Mouse (Mus musculus) CH12.LX (cell line): ENCODE results near the gene Sgip1. TPM values are rescaled to one million over a fixed set of nuclear protein-coding genes. Genes with fewer than 3 reads are reported as not detected.

Source experiments
- DNase-seq: peaks from one replicate; pipeline ENCODE4 v3.0.0-alpha.2; 2013; ENCODE audit errors: extremely low read depth
- H3K27ac ChIP-seq: 2 replicates; pipeline ENCODE4 v1.5.1; 2012; ENCODE audit warnings: low read depth, mild to moderate bottlenecking, control low read depth, moderate library complexity; ENCODE audit not compliant: insufficient read depth
- H3K27me3 ChIP-seq: replicated peaks from 2 replicates; pipeline ENCODE3; 2012; ENCODE audit warnings: inconsistent platforms
- H3K36me3 ChIP-seq, 2 experiments: replicated peaks in 1 of 2; 2 replicates each; pipeline versions ENCODE3 to v1.6.1; 2012; ENCODE audit warnings: inconsistent platforms in 1 of 2, low read length in 1 of 2, mild to moderate bottlenecking in 1 of 2, mixed read lengths in 1 of 2, moderate library complexity in 1 of 2; ENCODE audit not compliant: control insufficient read depth in 1 of 2, insufficient read depth in 1 of 2
- H3K4me1 ChIP-seq, 2 experiments: 2 replicates each; pipeline ENCODE4 v1.6.1; 2012; ENCODE audit warnings: inconsistent platforms in 1 of 2, moderate library complexity in 1 of 2; ENCODE audit not compliant: insufficient read depth in 2 of 2, control insufficient read depth in 1 of 2
- H3K4me2 ChIP-seq: 2 replicates; pipeline ENCODE4 v1.6.1; 2012; ENCODE audit warnings: low read depth, mild to moderate bottlenecking, control low read depth; ENCODE audit not compliant: poor library complexity, insufficient read depth, severe bottlenecking
- H3K4me3 ChIP-seq, 3 experiments: fragments of 150-350 bp in 1 of 3; sonication (generic) in 1 of 3; replicated peaks in 1 of 3; 2 replicates each; pipeline versions ENCODE3 to v1.5.1; 2011 to 2012; ENCODE audit warnings: low read depth in 2 of 3, low read length in 2 of 3, mild to moderate bottlenecking in 2 of 3, moderate library complexity in 2 of 3, control low read depth in 1 of 3, improper control_type of control experiment in 1 of 3, inconsistent platforms in 1 of 3, mixed read lengths in 1 of 3; ENCODE audit not compliant: poor library complexity in 1 of 3
- H3K79me2 ChIP-seq: replicated peaks from 2 replicates; pipeline ENCODE4 v1.6.1; 2012; ENCODE audit warnings: mild to moderate bottlenecking, moderate library complexity; ENCODE audit not compliant: control insufficient read depth, poor library complexity, insufficient read depth, severe bottlenecking; ENCODE audit errors: extremely low read depth
- H3K9ac ChIP-seq: 2 replicates; pipeline ENCODE4 v1.6.1; 2012; ENCODE audit warnings: low read depth, mild to moderate bottlenecking, control low read depth, moderate library complexity; ENCODE audit not compliant: insufficient read depth
- H3K9me3 ChIP-seq: replicated peaks from 2 replicates; pipeline ENCODE3; 2012; ENCODE audit warnings: low read length, inconsistent platforms, mixed read lengths
- BHLHE40 ChIP-seq: IDR thresholded peaks from 2 replicates; pipeline ENCODE4 v1.6.1; 2011; ENCODE audit warnings: mild to moderate bottlenecking, low read depth, low read length, improper control_type of control experiment
- CHD2 ChIP-seq: IDR thresholded peaks from 2 replicates; pipeline ENCODE4 v1.6.1; 2011; ENCODE audit warnings: low read length, improper control_type of control experiment
- CTCF ChIP-seq, 2 experiments: IDR thresholded peaks in 1 of 2; conservative IDR thresholded peaks in 1 of 2; 2 replicates each; pipeline ENCODE4 v1.5.1; 2011 to 2012; ENCODE audit warnings: low read depth in 2 of 2, low read length in 2 of 2, improper control_type of control experiment in 1 of 2, inconsistent platforms in 1 of 2, mild to moderate bottlenecking in 1 of 2, moderate library complexity in 1 of 2
- E2F4 ChIP-seq: IDR thresholded peaks from 2 replicates; pipeline ENCODE4 v1.6.1; 2011; ENCODE audit warnings: low read depth, low read length, improper control_type of control experiment; ENCODE audit not compliant: insufficient replicate concordance
- EP300 ChIP-seq: IDR thresholded peaks from 2 replicates; pipeline ENCODE4 v1.6.1; 2011; ENCODE audit warnings: low read length, improper control_type of control experiment
- GABPA ChIP-seq: IDR thresholded peaks from 2 replicates; pipeline ENCODE4 v1.6.1; 2012; ENCODE audit warnings: low read depth, low read length, improper control_type of control experiment, inconsistent platforms; ENCODE audit not compliant: insufficient replicate concordance
- HCFC1 ChIP-seq: IDR thresholded peaks from 2 replicates; pipeline ENCODE4 v1.6.1; 2012; ENCODE audit warnings: low read depth, mild to moderate bottlenecking, inconsistent platforms, low read length, improper control_type of control experiment
- JUND ChIP-seq: conservative IDR thresholded peaks from 2 replicates; pipeline ENCODE4 v1.6.1; 2011; ENCODE audit warnings: low read depth, low read length, improper control_type of control experiment
- MAFK ChIP-seq: IDR thresholded peaks from 2 replicates; pipeline ENCODE4 v1.6.1; 2011; ENCODE audit warnings: low read length, improper control_type of control experiment; ENCODE audit not compliant: insufficient replicate concordance
- MAZ ChIP-seq: IDR thresholded peaks from 2 replicates; pipeline ENCODE4 v1.6.1; 2012; ENCODE audit warnings: low read depth, mild to moderate bottlenecking, inconsistent platforms, low read length, improper control_type of control experiment, moderate library complexity
- MEF2A ChIP-seq: IDR thresholded peaks from 2 replicates; pipeline ENCODE4 v1.6.1; 2014; ENCODE audit warnings: low read depth, mild to moderate bottlenecking, inconsistent platforms, low read length, improper control_type of control experiment, borderline replicate concordance
- MYC ChIP-seq: IDR thresholded peaks from 2 replicates; pipeline ENCODE4 v1.6.1; 2011; ENCODE audit warnings: low read depth, mild to moderate bottlenecking, improper control_type of control experiment, low read length
- NELFE ChIP-seq: IDR thresholded peaks from 2 replicates; pipeline ENCODE4 v1.6.1; 2011; ENCODE audit warnings: low read depth, low read length, improper control_type of control experiment
- NRF1 ChIP-seq: IDR thresholded peaks from 2 replicates; pipeline ENCODE4 v1.6.1; 2014; ENCODE audit warnings: low read depth, mild to moderate bottlenecking, inconsistent platforms, low read length, improper control_type of control experiment, moderate library complexity
- RAD21 ChIP-seq: IDR thresholded peaks from 2 replicates; pipeline ENCODE4 v1.6.1; 2011; ENCODE audit warnings: low read depth, mild to moderate bottlenecking, low read length, improper control_type of control experiment, moderate library complexity
- SIN3A ChIP-seq: IDR thresholded peaks from 2 replicates; pipeline ENCODE4 v1.6.1; 2012; ENCODE audit warnings: low read length, improper control_type of control experiment, inconsistent platforms
- SMC3 ChIP-seq: IDR thresholded peaks from 2 replicates; pipeline ENCODE4 v1.6.1; 2011; ENCODE audit warnings: low read depth, low read length, improper control_type of control experiment
- TBP ChIP-seq: conservative IDR thresholded peaks from 2 replicates; pipeline ENCODE4 v1.6.1; 2011; ENCODE audit warnings: low read depth, low read length, improper control_type of control experiment
- UBTF ChIP-seq: IDR thresholded peaks from 2 replicates; pipeline ENCODE4 v1.6.1; 2012; ENCODE audit warnings: low read depth, mild to moderate bottlenecking, inconsistent platforms, low read length, improper control_type of control experiment, moderate library complexity
- USF1 ChIP-seq: IDR thresholded peaks from 2 replicates; pipeline ENCODE4 v1.6.1; 2014; ENCODE audit warnings: low read depth, mild to moderate bottlenecking, inconsistent platforms, low read length, improper control_type of control experiment
- USF2 ChIP-seq: conservative IDR thresholded peaks from 2 replicates; pipeline ENCODE4 v1.6.1; 2011; ENCODE audit warnings: low read depth, low read length, improper control_type of control experiment
- ZKSCAN1 ChIP-seq: IDR thresholded peaks from 2 replicates; pipeline ENCODE4 v1.6.1; 2012; ENCODE audit warnings: low read depth, inconsistent platforms, low read length, improper control_type of control experiment, borderline replicate concordance
- dilution Hi-C: fragments of 300-500 bp; cut with MboI; formaldehyde crosslinking; loops from 2 replicates; pipeline ENCODE4 v1.14.3; 2020; ENCODE audit warnings: low sequenced_read_pairs; ENCODE audit not compliant: extremely low pct_unique_long_range_greater_than_20kb, extremely low pct_ligation_motif_present
- in situ Hi-C: fragments of 300-500 bp; cut with MboI; formaldehyde crosslinking; loops from 3 replicates; pipeline ENCODE4 v1.14.3; 2019; ENCODE audit warnings: low sequenced_read_pairs, low pct_ligation_motif_present, low pct_unique_long_range_greater_than_20kb, mixed read lengths
- polyA plus RNA-seq: library from polyadenylated mRNA; unstranded; fragments of >175 nt; gene quantifications from 2 replicates; pipeline ENCODE4 v1.2.1, GENCODE M21; 2012; ENCODE audit warnings: low read depth; ENCODE audit not compliant: insufficient read length
- total RNA-seq, 2 experiments: library from RNA; depleted of rRNA; stranded (reverse); fragments of 300-350 nt in 1 of 2; fragments of >200 nt in 1 of 2; gene quantifications; 2 replicates each; pipeline ENCODE4 v1.2.3; 2012 to 2014

Gene Sgip1
- total and polyA plus RNA-seq, 3 experiments, result 0.07 to 0.39 (median 0.21) TPM

- no peaks in the 10 kb centered on the region for H3K36me3 ChIP-seq
- no peak for TF ChIP-seq MEF2A
- TF ChIP-seq NRF1, result no peak
- no peak for TF ChIP-seq RAD21
- no peak for TF ChIP-seq HCFC1
- no peak for TF ChIP-seq CHD2
- TF ChIP-seq TBP, result no peak
- no peak for TF ChIP-seq SIN3A
- no peak for TF ChIP-seq USF1
- no peak for TF ChIP-seq EP300
- TF ChIP-seq MYC, result no peak
- TF ChIP-seq MAFK, result no peak
- no peak for TF ChIP-seq USF2
- no peak for TF ChIP-seq E2F4
- TF ChIP-seq SMC3, result no peak
- TF ChIP-seq BHLHE40, result no peak
- no peak for TF ChIP-seq ZKSCAN1
- no peak overlapping the region for H3K4me2 ChIP-seq
- no peak overlapping the region for H3K27ac ChIP-seq
- peaks cover 4% of the 10 kb centered on the region for H3K9me3 ChIP-seq
- no peak overlapping the region for H3K4me3 ChIP-seq
- dilution Hi-C loops, result no loop called here
- H3K4me1 ChIP-seq, result peaks cover 0 to 3% of the 10 kb centered on the region in 2 experiments; a peak in 1 of 4 replicates
- DNase-seq, result no peak
- in situ Hi-C loops, result no loop called here
- H3K79me2 ChIP-seq, result no peaks in the 10 kb centered on the region
- H3K9ac ChIP-seq, result no peak overlapping the region
- no peaks in the 10 kb centered on the region for H3K27me3 ChIP-seq
Measured at GRCm38 (mm10) chr4:102895866-102896265, 154.8 kb downstream of the Sgip1 start.

- dilution Hi-C loops, result no loop called here
- H3K79me2 ChIP-seq, result no peaks in the 10 kb centered on the region
- H3K4me2 ChIP-seq, result no peak overlapping the region
Measured at GRCm38 (mm10) chr4:102898987-102899386, 157.9 kb downstream of the Sgip1 start.

More at GRCm38 (mm10) chr4:102898987-102899386, 157.9 kb downstream of the Sgip1 start:
- DNase-seq, result no peak
- no peak for TF ChIP-seq MAZ
- TF ChIP-seq JUND, result no peak
- no peak for TF ChIP-seq HCFC1
- TF ChIP-seq UBTF, result no peak
- TF ChIP-seq BHLHE40, result no peak
- TF ChIP-seq CTCF (conservative IDR thresholded peaks at IDR 0.05 in 1 of 2, IDR thresholded peaks at IDR 0.05 in 1 of 2; ENCODE audit: low read depth in 2 of 2, low read length in 2 of 2), result no peak
- TF ChIP-seq MAFK, result no peak
- TF ChIP-seq GABPA, result no peak
- TF ChIP-seq NELFE, result no peak
- TF ChIP-seq MEF2A, result no peak
- Histone ChIP-seq H3K9me3 (peaks cover 4% of the 10 kb centered on the region), H3K4me1 (peaks cover 0 to 3% of the 10 kb centered on the region in 2 experiments; a peak in 2 of 4 replicates), H3K4me3 (no peak overlapping the region), H3K36me3 (no peaks in the 10 kb centered on the region), H3K27ac (no peak overlapping the region), H3K9ac (no peak overlapping the region), H3K27me3 (no peaks in the 10 kb centered on the region)
- in situ Hi-C loops, result no loop called here
